Mouse (Mus musculus) liver, embryonic 14.5 days (tissue): ENCODE results near the gene Aurkaip1. TPM values are rescaled to one million over a fixed set of nuclear protein-coding genes. Genes with fewer than 3 reads are reported as not detected.

Experiments used
- ATAC-seq: fragments of 200-750 bp; cut with Nextera tagmentation; 2 replicates; pipeline ENCODE4 v1.8.0; 2017; ENCODE audit warnings: moderate number of reproducible peaks, mild to moderate bottlenecking, moderate library complexity; ENCODE audit not compliant: insufficient read depth
- DNase-seq, 3 experiments: peaks; one replicate each; pipeline ENCODE4 v3.0.0-alpha.2; 2012 to 2013; ENCODE audit warnings: low read depth in 3 of 3, low spot score in 3 of 3
- H3K27ac ChIP-seq: fragments of 300-500 bp; sonication (generic); 2 replicates; pipeline ENCODE4 v1.5.1; 2014; ENCODE audit warnings: moderate library complexity, mild to moderate bottlenecking, control low read depth, inconsistent platforms
- H3K27me3 ChIP-seq: fragments of 300-500 bp; sonication (generic); 2 replicates; pipeline ENCODE4 v1.6.1; 2014; ENCODE audit warnings: mild to moderate bottlenecking, low read length, moderate library complexity; ENCODE audit not compliant: control insufficient read depth, insufficient read depth
- H3K36me3 ChIP-seq: fragments of 300-500 bp; sonication (generic); replicated peaks from 2 replicates; pipeline ENCODE4 v1.6.1; 2014; ENCODE audit warnings: low read depth; ENCODE audit not compliant: control insufficient read depth, insufficient read depth
- H3K4me1 ChIP-seq, 2 experiments: fragments of 200-500 bp in 1 of 2; fragments of 300-500 bp in 1 of 2; sonication (generic) in 1 of 2; replicated peaks; 2 replicates each; pipeline ENCODE4 v1.6.1; 2012 to 2014; ENCODE audit warnings: antibody characterized with exemption in 1 of 2, inconsistent platforms in 1 of 2, low read length in 1 of 2; ENCODE audit not compliant: control insufficient read depth in 2 of 2, insufficient read depth in 2 of 2
- H3K4me2 ChIP-seq: fragments of 300-500 bp; sonication (generic); 2 replicates; pipeline ENCODE4 v1.6.1; 2014; ENCODE audit warnings: low read depth, mild to moderate bottlenecking, control low read depth, moderate library complexity
- H3K4me3 ChIP-seq, 2 experiments: fragments of 200-500 bp in 1 of 2; fragments of 300-500 bp in 1 of 2; sonication (generic) in 1 of 2; 2 replicates each; pipeline ENCODE4 v1.5.1; 2012 to 2014; ENCODE audit warnings: low read depth in 2 of 2, low read length in 2 of 2, mild to moderate bottlenecking in 2 of 2, control low read depth in 1 of 2, inconsistent platforms in 1 of 2, moderate library complexity in 1 of 2; ENCODE audit not compliant: insufficient read depth in 1 of 2
- H3K9ac ChIP-seq: fragments of 300-500 bp; sonication (generic); replicated peaks from 2 replicates; pipeline ENCODE4 v1.6.1; 2014; ENCODE audit warnings: mild to moderate bottlenecking, control low read depth, moderate library complexity
- H3K9me3 ChIP-seq: fragments of 300-500 bp; sonication (generic); 2 replicates; pipeline ENCODE4 v1.6.1; 2016; ENCODE audit warnings: low read length, mixed read lengths; ENCODE audit not compliant: control insufficient read depth
- CTCF ChIP-seq: IDR thresholded peaks from 2 replicates; pipeline ENCODE4 v1.5.1; 2016; ENCODE audit warnings: antibody characterized with exemption, low read depth, control low read depth
- EP300 ChIP-seq: IDR thresholded peaks from 2 replicates; pipeline ENCODE4 v1.6.1; 2016; ENCODE audit warnings: antibody characterized with exemption, low read depth
- WGBS: fragments of 180-500 bp; shearing (Covaris S2); extraction: QIAGEN DNeasy Blood & Tissue Kit; methylation state at CpG from one replicate; pipeline ENCODE4 v1.1.7; 2014; ENCODE audit not compliant: insufficient replicate concordance; 5-methylcytosine and 5-hydroxymethylcytosine counted together
- polyA plus RNA-seq, 2 experiments: library from polyadenylated mRNA; depleted of rRNA in 1 of 2; stranded (reverse) in 1 of 2; unstranded in 1 of 2; fragments of >200 nt; fragmentation: Nextera tagmentation in 1 of 2; extraction: Ambion mirVana in 1 of 2; gene quantifications; 2 replicates each; pipeline versions ENCODE4 v1.2.1 to v1.2.3; 2012 to 2014

The Aurkaip1 gene
- polyA plus RNA-seq, 2 experiments, result 77.0 to 120 TPM

DNA sequence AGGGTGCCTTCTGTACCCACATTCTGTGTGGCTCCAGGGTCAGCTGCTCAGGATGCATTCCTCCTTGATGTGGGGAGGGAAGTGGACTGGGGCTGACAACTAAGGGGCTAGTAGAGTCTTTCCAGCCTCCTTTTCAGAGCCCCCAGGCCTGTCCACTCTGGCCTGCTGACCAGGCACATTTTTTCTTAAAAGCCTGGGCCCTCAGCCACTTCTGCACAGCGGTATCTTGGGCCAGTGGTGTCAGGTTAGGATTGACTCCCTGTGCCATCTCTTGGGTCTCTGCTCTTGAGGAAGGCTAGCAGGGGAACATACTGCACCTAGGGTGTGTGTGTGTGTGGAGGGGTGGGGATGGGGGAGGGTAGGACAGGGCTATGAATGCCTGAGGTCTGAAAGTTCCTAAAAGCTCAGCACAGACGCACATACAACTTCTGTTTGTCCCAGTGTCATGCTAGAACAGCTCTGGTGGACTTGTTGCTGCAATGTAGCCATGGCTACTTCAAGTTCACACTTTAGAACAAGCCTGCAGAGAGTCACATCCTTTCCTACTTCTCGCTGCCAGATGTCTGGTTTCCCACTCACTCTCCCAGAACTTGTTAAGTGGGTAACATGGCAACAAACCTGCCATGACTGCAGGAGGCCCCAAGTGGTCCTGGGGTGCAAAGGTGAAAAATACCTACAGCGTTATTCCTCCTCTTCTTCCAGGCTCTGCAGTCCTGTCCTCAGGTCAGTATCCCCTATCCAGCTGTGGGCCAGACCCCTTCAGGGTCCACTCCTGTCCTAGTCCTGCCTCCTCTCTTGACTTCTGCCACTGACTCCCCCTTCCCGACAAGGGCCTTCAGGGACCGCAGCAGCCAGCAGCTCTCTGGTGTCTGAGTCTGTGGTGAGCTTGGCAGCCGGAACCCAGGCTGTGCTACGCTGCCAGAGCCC, 9.3 kb downstream of the Aurkaip1 start:
- peak overlapping the region; percentile 54 for H3K9ac ChIP-seq
- peaks cover 3 to 10% of the 10 kb centered on the region in 2 experiments; a peak in 3 of 4 replicates for H3K4me1 ChIP-seq
- peaks cover 6% of the 10 kb centered on the region for H3K27me3 ChIP-seq
- no peaks in the 10 kb centered on the region for H3K9me3 ChIP-seq
- ATAC-seq, result no peak
- no peak overlapping the region for H3K27ac ChIP-seq
- no peak for TF ChIP-seq EP300
- no peak for TF ChIP-seq CTCF
- no peaks in the 10 kb centered on the region for H3K36me3 ChIP-seq
- no peak for DNase-seq
- H3K4me3 ChIP-seq, result peak overlapping the region; percentile 57 to 60
- peak overlapping the region; percentile 84 for H3K4me2 ChIP-seq
- 20% methylated on average over 8 of the region's 8 CpGs for WGBS

DNA sequence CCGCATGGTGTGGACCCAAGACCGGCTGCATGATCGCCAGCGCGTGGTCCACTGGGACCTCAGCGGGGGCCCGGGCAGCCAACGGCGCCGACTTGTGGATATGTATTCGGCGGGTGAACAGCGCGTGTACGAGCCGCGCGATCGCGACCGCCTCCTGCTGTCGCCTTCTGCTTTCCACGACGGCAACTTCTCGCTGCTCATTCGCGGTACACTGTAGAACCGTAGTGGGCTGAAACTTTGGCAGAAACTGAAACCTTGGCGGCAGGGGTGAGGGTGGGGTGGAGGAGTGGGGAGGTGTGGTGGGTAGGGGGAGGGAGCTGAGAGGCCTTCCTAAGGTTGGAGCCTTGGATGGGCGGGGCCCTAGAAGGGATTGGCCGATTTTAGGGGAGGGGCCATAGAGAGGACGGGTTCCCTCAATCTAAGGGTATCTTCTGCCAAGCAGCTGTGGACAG, 10.0 kb downstream of the Aurkaip1 start:
- TF ChIP-seq EP300 (no peak), CTCF (peak; percentile 60)
- H3K4me1 ChIP-seq, result peaks cover 3 to 10% of the 10 kb centered on the region in 2 experiments; a peak in 3 of 4 replicates
- H3K27me3 ChIP-seq, result peaks cover 6% of the 10 kb centered on the region
- no peak overlapping the region for H3K27ac ChIP-seq
- peak overlapping the region; percentile 57 to 60 for H3K4me3 ChIP-seq
- peak overlapping the region; percentile 84 for H3K4me2 ChIP-seq
- H3K9me3 ChIP-seq, result no peaks in the 10 kb centered on the region
- H3K36me3 ChIP-seq, result no peaks in the 10 kb centered on the region
- DNase-seq (peak; percentile 49 to 58 (median 51)), ATAC-seq (peak; percentile 84)
- peak overlapping the region; percentile 54 for H3K9ac ChIP-seq
- WGBS, result under 1% methylated on average over 32 of the region's 32 CpGs

DNA sequence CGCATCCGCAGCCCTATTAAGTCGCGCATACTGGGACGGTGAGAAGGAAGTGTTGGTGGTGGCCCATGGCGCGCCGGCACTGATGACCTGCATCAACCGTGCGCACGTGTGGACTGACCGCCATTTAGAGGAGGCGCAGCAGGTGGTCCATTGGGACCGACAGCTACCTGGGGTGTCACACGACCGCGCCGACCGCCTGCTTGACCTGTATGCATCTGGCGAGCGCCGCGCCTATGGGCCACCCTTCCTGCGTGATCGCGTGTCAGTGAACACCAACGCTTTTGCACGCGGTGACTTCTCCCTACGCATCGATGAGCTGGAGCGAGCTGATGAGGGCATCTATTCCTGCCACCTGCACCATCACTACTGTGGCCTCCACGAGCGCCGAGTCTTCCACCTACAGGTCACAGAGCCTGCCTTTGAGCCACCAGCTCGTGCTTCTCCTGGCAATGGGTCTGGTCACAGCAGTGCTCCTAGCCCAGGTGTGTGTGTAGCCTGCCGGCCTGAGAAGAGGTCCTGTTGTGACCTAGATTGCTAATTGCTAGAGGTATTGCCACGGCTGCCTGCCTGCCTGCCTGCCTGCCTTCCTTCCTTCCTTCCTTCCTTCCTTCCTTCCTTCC, 10.7 kb downstream of the Aurkaip1 start:
- Histone ChIP-seq H3K9ac (no peak overlapping the region), H3K4me3 (no peak overlapping the region), H3K36me3 (no peaks in the 10 kb centered on the region), H3K4me2 (peak overlapping the region; percentile 84), H3K4me1 (peaks cover 6 to 12% of the 10 kb centered on the region in 2 experiments; a peak in 3 of 4 replicates), H3K27ac (no peak overlapping the region), H3K9me3 (no peaks in the 10 kb centered on the region), H3K27me3 (peaks cover 6% of the 10 kb centered on the region)
- TF ChIP-seq EP300 (no peak), CTCF (no peak)
- WGBS, result 46% methylated on average over 38 of the region's 38 CpGs
- ATAC-seq (no peak), DNase-seq (no peak)

DNA sequence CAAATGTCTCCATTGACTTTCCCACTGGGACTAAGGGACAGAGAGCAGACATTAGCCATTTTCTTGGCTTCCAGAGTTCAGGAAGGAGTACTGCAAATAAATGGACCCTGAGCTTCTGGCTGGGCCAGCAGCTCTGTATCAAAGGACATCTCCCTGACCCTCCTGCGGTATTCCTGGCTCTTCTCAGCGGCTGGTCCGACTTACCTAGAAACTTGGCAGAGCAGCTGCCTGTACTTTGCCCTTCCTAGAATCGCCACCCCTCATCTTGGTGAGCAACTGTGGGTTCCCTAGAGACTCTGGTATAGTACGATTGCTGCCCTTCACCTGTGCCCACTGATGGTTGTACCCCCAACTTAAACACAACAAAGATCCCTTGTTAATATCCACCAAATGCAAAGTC, 12.2 kb downstream of the Aurkaip1 start:
- Histone ChIP-seq H3K4me2 (no peak overlapping the region), H3K27me3 (peaks cover 6% of the 10 kb centered on the region), H3K9ac (no peak overlapping the region), H3K9me3 (no peaks in the 10 kb centered on the region), H3K36me3 (no peaks in the 10 kb centered on the region), H3K4me3 (no peak overlapping the region), H3K4me1 (peaks cover 6 to 11% of the 10 kb centered on the region in 2 experiments), H3K27ac (no peak overlapping the region)
- ATAC-seq, result no peak
- TF ChIP-seq EP300 (no peak), CTCF (no peak)
- 75% methylated on average over 5 of the region's 5 CpGs for WGBS
- no peak for DNase-seq
